Mouse (Mus musculus) A20 (cell line): ENCODE measurements around the gene Samd3.

Source experiments
- DNase-seq: peaks from one replicate; pipeline ENCODE4 v3.0.0-alpha.2; 2011; ENCODE audit warnings: low read depth, low spot score

Gene Samd3

DNA sequence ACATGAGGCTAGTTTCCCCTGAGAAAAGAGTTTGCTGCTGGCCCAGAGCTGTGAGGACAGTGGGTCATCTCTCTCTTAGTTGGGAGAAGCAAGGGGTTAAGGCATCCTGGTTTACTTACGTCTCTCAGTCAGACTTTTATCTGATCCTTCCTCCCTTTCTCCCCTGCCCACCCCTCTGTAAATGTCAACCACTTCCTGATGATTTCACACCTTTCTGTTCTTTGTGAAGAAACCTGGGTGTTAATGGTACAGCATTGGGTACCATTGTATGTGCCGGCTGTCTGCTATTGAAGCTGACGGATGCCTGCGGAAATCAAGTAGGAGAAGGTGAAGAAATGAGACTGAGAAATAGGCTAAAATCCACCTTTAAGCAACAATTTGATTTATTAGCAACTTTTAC lies at the start of gene Samd3:
Gene Samd3, plus strand, starts transcription at position 220 of the 400 bp plus-strand sequence.
- no peak for DNase-seq

DNA sequence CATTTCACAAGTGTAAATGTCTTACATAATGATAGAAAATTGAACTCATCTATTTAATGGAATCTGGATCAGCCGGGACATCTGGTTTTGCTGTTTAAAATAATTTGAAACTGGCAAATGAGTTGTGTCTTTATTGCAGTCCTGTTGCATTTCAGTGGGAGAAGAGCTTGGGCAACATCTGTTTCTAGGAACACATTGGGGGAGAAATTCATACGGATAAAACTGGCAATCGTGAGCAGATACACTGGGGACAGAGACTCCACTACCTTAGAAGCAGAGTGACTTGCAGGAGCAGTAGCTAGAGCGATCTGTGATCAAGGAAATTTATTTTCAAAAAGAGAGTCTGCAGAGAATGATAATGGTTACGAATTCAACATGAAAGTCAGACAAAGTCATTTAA lies 44.2 kb upstream of the Samd3 start:
- DNase-seq: no peak

DNA sequence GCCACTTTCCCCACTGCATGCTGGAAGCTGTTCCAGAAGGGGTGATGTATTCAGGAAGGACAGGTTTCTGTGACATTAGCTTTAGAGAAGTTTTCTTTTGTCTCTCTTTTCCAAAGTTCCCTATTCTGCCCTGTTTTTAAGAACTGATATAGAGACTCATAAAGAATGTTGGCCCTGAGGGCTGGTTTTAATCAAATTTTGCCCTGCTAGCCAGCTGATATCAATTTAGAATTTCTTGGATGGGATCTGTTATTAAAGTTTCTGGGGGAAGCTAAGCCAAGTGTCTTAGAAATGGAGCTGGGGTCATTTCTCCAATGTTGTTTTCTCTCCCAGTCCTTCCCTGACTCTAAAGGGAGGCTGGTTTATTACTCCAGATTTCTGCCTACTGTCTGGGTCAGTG lies 38.7 kb upstream of the Samd3 start:
- no peak for DNase-seq

DNA sequence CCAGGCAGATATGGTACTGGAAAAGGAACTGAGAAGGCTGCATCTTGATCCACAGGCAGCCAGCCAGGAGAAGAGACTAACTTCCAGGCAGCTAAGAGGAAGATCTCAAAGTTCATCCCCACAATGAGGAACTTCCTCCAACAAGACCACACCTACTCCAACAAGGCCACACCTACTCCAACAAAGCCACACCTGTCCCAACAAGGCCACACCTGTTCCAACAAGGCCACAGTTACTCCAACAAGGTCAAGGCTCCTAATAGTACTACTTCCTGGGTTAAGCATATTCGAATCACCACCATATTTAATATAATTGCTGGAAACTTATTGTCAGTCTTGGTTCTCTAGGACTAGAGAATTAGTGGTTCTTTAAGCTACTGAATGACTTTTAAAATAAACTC lies 34.6 kb upstream of the Samd3 start:
- DNase-seq: no peak

DNA sequence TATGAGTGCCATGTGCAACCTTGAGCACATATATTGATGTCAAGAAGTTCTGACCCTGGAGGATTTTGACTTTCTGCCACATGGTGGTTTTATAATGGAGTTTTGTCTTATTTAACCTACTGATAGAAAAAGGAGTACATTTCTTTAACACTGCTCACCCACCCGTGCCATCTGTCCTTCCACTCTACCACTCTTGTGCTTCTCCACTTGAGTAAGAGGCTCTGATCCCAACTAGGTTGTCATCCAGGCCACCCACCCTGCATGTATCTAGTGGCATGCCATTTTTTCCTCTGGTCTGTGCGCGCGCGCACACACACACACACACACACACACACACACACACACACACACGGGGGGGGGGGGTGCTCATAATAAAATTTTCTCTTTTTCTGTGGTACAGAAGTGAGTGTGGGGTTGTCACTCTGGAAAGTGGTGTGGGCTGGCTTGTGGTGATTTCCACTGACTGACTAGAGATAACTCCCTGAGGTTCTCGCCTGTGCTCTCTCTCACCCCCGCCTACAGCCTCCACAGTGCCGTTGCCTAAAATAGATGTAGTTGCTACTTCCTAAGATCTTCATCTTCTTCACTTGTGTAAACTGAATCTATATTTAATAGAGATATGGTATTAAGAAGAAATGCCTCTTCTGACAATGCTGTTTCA lies 26.7 kb upstream of the Samd3 start:
- no peak for DNase-seq

DNA sequence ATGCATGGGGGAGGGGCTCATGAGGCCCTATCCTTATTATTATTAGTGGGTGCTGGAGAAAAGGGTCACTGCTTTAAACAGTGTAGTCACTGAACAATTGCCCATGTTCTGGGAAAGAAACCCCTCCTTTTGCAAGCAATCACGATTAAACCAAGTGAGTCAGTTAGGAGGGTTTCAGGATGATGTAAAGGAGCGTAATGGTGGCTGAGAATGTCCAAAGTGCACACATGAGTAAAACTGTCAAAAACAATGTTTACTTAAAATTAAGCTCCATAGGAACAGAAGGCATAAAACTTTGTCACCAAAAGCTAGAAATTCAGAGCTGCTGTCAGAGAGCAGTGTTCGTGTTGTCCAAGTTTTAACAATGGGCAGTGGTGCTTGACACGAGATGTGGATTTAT lies 8.8 kb upstream of the Samd3 start:
- DNase-seq: no peak

DNA sequence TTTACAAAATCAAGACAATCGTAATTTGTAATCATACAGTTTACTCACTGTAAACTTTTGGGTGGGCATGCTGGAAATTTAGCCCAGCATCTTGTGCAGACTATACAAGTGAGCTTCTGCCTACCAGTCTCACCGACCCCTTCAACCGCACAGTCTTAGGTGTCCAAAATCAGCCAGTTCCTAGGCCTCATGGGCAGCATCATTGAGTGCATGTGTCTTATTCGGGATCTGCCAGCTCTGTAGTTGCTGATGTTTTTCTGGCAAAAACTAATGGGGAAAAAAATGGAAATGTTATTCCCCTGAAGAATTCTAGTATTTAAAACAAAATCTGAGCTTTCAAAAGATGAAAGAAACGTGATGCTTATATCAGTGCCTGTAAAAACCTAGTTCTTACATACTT lies 3.3 kb upstream of the Samd3 start:
- DNase-seq: no peak

DNA sequence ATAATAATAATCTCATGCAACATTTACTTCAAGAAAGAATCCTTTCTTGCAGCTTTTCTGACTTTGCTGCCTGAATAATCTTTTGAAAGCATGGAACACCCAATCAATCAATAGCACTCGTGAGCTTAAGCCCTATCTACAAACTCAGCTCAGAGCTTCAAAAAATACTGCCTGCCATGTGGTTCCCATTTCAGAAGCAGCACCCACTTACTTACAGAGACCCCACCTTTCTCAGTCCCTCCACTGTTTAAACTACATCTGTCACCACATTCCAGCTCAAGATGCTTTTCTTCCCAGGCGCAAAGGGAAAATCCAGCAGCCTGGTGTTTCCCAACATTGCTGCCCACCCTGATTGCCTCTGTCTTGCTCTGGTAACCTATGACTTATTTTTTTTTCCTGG lies 2.8 kb upstream of the Samd3 start:
- DNase-seq: no peak

DNA sequence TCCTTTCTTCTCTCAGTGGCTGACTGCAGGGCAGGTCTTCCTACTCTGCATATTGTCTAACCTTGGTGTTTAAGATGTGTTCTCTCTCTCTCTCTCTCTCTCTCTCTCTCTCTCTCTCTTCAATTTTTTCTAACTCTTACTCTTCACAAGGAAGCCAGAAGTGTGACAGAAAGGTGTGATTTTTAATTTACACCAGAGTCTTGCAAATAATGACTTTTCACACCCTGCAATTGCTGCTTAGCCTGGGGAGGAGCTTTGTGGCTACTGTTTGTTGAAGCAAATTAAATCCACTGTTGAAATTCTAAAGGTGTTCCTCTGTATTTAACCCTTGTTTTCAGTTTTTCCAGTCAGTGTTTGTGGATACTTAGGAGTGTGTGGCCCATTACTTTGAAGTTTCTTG lies 1.3 kb upstream of the Samd3 start:
- DNase-seq: no peak

DNA sequence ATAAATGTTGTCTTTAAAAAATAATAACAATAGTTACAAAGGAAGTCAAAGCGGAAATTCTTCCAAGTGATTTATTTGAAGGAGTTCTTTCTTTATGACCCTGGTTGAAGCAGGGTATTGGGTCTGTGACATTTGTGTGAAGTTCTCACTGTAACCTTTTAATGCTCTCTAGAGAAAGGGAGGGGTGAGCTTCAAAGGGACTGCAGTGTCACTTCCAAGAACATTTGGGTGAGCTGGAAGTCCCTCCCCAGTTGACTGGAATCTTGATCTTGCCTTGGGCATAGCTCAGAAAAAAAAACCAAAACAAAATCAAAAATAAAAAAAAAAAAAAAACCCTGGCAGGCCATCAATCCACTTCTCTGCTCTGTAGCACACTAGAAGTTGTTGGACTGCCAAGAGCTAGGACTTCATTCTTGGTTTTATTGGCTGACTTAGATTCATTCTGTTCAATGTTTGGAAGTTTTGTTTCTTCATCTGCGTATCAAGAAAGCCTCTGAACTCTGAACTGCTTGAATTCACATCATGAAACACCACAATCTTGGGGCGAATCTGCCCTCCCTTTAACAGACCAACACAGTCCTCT lies 2.7 kb downstream of the Samd3 start:
- no peak for DNase-seq

DNA sequence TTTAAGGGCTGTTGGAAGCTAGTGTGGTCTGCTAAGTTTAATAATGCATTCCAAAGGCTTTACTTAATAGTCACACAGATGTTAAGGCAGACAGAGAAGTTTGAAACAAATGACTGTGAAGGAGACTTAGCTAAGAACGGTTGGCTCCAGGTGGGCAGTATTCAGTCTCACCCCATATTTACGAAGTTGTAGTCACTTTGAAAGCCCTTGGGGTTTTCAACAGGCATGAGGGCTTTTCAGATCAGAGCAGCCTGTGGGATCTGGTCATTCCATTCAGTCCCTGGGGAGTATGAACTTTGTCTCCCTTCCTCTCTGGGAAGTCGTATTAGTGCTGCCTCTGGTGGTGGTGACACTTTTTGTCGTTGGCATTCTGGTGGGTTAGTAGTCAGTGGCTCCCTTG lies 9.1 kb downstream of the Samd3 start:
- no peak for DNase-seq

DNA sequence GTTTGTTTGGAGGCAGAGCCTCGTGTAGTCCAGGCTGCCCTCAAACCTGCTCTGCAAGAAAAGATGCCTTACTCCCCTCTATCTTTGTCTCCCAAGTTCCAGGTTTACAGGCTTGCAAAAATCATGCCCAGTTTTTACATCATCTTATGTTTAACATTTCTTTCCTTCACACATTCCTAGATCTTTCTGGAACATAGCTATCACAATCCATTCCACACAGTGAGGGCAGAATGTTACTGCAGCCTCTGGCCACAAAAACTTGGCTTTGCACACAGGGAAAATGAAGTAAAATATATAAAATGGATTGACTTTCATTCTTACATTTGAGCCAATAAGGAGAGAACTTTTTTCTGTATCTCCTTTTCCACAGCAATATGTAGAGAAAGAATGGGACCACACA lies 9.6 kb downstream of the Samd3 start:
- no peak for DNase-seq

DNA sequence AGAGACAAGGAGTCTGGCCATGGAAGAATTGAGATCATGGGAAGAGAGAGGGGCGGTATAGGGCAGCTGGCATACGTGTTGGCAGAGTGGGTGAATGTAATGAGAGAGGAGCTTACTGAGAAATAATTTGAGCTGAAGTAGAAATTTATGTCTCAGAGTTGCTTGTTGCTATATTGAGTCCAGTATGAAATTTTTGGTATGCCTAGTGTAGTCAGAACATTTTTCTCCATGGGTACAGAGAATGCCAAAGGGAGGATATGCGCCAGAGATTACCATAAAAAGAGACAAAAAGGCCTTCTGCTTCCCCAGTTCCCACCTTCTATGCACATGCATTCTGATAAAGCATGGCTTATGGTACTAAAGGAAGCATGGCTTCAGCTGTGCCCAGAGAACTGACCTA lies 13.7 kb downstream of the Samd3 start:
- DNase-seq: no peak

DNA sequence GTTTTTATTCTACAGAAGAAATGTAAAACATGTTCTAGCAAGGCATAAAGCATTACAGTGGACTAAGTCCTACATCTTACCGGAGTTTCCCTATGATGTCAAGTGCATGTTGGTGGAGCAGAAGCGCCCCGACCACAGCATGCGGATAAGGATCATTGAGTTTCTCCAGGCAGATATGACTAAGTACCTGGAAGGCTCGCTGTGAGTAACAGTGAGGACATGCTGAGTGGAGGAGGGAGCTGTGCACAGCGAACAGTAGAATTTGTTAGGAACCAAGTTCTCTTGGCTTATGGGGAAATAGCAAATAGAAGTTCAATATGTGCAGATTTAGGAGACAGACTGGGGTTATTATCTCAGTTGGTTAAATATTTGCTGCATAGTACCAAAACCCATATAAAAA lies 15.0 kb downstream of the Samd3 start:
- DNase-seq: no peak

DNA sequence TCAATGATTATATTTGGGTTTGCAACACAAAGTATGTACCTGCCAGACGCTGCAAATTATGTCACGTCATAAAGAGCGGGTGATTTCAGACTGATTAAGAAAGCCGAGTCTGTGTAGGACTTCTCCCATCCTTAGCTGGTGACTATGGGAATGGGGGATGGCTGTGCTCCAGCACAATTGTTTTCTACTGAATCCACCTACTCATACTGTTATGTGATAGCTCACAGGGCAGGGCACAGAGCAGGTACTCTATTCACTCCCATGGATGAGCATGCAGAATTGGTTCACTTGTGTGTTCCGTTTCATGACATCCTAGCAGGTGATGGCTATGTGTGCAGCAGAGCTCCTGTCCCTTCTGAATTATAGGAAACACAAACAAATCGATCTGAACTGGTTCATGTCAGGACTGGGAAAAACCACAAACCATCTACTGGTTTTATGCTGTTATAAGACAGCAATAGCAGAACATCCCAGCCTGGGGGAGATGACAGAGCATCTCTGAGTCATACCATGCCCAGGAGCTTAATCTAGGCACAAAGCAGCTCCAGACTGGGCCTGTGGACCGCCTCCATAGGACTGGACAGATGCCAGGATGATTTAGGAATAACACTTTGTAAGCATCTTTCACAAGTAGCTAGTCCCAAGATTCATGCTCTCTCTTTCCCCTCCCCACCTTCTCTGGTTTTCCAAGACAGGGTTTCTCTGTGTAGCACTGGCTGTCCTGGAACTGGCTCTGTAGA lies 20.1 kb downstream of the Samd3 start:
- DNase-seq: no peak

DNA sequence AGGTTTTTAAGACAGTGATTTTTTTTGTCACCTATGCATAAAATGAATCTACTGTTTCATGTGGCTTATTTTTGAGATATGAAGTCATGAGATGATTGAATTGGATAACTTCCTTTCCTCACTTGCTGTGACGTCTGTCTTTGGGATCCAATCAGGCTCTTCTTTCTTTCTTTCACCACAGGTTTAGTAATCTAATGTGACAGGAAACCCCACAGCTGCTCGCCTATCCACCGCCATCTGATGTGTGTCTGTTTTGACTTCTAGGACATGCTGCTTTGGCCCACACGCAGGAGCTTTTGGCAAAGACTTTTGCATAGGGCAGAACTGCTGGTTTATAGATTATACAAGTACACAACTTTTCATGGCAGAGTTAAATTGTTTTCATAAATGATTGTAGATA lies 30.4 kb downstream of the Samd3 start:
- no peak for DNase-seq

DNA sequence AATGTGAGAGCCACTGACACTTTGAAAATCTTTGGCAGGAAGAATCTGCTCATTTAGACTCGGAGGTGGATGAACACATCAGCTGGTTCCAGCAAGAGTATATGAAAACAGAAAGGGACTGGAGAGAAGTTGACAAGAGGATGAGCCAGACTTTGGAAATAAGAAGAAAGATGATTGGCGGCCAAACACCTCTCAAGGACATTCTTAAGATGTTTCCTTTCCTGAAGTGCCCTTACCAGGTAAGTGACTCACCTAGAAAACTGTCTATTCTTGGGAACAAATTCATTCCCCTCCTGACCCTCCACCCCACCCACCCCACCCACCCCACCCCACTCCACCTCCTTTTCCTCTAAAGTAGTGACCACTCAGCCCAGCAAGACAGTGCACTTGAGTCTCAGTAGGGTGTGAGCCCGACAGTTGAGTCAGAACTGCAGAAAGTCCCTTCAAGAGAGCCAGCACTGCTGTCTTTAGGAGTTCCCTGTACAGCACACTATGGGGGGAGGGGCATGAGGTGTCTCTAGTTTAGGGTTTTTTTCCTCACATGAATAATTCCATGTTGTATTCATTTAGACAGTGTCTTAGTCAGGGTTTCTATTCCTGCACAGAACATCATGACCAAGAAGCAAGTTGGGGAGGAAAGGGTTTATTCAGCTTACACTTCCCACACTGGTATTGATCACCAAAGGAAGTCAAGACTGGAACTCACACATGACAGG lies 34.4 kb downstream of the Samd3 start:
- DNase-seq: no peak

DNA sequence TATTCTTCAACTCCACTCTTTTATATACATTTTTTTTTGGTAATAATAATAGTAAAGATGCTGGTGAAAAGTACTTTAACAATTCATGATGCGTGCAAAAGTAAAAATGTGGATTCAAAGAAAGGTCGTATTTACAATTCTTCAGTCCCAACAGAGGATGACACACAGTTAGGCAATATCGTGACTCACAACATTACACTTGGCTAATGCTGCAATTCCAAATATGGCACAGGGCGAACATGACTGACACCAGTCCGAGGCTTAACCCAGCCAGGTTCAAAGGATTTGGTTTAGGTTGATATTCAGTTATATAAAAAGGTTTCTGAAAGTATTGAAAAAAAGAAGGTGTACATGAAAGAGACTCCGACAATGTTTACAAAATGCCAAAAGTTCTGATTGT lies 45.9 kb downstream of the Samd3 start:
- no peak for DNase-seq

DNA sequence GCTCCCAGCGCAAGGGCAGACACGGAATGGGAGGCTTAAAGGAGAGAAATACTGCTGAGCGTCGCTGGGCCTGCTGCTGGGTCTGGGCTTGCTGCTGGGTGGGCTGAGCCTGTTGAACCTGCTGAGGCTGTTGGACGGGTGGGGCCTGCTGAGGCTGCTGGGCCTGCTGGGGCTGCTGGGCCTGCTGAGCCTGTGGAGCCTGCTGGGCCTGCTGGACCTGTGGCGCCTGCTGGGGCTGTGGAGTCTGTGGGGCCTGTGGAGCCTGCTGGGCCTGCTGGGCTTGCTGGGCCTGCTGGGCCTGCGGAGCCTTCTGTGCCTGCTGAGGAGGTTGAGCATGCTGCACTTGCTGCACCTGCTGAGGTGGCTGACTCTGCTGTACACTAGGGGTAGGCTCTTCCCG lies 50.5 kb downstream of the Samd3 start:
- no peak for DNase-seq

DNA sequence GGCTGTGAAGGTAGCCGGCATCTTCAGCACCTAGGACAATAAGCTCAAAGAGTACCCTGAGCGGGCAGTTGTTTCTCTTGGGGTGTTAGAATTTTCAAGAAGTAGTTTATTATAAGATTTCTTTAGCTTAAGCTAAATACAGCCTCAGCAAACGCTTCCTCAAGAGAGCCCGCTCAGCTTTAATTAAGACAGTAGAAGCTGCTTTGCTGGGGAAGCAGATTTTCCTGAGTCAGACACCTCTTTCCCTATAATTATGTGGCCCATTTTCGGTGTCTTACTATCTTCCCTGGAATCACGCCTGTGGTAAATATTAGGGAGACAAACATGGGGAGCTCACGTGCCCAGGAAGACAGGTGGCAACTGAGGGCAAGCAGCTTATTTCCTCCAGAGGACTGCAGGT lies 57.6 kb downstream of the Samd3 start:
- no peak for DNase-seq

DNA sequence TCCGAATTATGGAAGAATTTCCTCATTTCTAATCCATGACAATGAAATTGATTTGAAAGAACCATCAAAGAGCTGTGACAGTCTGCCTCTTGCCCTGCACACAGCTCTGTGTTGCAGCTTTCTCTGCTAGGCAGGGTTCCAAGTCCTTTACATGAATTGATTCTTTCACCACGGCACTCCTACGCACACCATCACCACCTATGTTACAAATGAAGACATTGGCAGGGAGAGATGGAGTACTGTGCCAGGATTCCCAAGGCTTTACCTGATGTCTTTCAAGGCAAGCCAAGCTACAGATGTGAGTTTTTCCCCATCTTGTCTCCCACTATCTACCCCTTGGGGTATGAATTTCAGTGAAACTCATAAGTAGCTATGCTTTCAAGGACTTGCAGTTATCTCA lies 67.7 kb downstream of the Samd3 start:
- DNase-seq: no peak

DNA sequence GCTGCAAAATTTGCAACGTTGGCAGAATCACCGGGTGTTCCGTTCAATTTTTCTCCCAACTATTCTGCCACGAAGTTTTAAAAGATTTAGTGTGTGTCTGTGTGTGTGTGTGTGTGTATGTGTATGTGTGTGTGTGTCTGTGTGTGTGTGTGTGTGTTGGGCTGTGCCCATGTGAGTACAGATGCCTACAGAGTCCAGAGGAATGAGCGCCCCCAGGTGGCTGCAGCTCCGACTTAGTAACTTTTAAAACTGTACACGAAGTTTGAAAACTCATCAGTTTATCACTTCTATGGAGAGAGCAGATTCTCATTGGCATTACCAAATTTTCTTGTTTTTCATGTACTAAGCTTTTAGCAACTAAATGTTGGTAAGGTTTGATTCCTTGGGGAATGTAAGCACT lies 68.1 kb downstream of the Samd3 start:
- DNase-seq: no peak

DNA sequence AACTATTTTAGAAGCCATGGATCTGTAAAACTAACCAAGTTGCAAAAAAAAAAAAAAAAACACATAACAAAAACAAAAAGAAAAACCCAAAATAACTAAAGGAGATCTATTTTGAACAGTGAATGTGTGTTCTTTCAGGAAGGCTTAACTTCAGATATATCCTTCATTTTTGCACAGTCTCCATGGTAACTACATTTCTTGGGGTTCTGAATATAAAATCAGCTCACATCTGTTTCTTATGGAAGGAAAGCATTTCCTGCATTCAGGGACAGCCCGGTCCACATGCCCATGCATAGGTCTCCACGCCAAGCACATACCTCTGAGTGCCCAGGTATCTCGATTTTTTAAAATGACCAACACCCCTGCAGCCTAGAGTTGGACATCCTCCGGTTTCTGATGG lies 72.8 kb downstream of the Samd3 start:
- no peak for DNase-seq
